Mouse (Mus musculus) spleen, postnatal 10 days (tissue): ENCODE results near the gene Gm6169.
"Not testable (repeated sequence)": the region's sequence is repeated elsewhere in the genome, so short reads cannot be mapped to it uniquely, and the experiment has no call there.

ENCODE experiments used
- DNase-seq, 2 experiments: peaks; one replicate each; pipeline ENCODE4 v3.0.0; 2021 to 2022; ENCODE audit warnings: low spot score in 2 of 2

Gene Gm6169

DNA sequence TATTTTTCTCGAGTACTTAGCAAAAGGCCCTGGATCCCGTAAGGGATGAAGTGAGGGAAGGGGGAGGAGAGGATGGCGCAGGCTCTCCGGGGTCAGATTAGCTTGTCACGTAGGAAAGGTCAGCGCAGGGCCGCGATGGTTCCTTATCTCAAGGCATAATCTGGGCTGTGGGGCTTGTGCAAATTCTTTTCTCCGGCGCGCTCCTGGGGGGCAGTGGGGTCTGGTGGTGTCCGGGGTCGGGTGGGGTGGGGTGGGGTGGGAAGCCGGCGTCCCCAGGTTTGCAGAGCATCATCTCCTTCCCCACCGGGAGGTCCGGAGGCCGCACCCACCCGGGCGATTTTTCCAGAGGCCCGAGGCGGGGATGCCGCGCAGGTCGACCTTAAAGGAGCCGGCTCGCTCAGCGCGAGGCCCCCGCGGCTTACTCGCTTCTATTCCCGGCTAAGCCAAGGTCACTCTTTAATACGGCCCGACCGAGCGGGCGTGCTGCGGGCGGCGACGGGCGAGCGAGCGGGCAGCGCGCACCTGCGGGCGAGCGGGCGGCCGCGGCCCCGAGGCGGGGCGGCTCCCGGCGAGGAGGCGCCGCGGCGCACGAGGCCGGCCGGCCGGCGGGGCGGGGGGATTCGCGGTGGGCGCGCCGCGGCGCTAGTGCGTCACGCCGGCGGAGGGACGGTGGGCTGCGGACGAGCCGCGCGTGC, 28.0 kb downstream of the Gm6169 start:
- no peak for DNase-seq

DNA sequence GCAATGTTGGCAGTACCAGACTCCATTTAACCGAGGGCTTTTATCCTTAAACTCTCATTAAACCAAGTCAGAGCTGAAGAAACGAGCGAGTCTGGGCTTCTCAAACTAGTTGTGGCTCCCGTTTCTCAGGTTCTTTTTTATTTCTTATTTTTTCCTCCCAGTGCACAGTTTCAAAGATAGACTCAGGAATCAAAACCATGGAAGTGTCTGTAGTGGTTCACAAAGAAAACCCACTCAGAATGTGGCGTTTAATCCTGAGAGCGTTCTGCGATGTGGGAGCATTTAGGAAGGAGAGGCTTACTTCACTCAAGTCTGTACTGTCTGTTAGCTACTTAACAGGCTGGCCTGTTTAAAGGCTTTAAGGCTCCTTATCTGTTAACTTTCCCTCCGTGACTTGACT, 30.9 kb downstream of the Gm6169 start:
- DNase-seq: no peak

DNA sequence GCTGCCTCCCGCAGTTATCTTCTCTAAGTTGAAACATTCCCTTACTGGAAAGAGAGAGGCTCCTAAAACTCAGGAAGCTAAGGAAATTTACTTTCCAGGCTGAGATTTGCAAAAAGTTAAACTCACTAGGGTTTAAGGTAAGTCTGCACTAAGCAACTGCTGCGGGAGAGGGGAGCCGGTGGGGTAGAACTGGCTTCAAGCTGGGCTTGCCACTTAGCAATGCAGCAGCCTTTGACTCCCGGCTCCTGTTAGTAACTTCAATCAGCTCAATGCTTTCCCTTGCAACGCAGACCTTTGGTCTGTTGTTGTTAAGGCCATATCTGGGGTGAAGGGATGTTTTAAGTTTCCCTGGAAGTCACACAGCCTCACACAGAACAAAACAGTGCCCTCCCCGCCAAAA, 31.3 kb downstream of the Gm6169 start:
- DNase-seq: no peak

DNA sequence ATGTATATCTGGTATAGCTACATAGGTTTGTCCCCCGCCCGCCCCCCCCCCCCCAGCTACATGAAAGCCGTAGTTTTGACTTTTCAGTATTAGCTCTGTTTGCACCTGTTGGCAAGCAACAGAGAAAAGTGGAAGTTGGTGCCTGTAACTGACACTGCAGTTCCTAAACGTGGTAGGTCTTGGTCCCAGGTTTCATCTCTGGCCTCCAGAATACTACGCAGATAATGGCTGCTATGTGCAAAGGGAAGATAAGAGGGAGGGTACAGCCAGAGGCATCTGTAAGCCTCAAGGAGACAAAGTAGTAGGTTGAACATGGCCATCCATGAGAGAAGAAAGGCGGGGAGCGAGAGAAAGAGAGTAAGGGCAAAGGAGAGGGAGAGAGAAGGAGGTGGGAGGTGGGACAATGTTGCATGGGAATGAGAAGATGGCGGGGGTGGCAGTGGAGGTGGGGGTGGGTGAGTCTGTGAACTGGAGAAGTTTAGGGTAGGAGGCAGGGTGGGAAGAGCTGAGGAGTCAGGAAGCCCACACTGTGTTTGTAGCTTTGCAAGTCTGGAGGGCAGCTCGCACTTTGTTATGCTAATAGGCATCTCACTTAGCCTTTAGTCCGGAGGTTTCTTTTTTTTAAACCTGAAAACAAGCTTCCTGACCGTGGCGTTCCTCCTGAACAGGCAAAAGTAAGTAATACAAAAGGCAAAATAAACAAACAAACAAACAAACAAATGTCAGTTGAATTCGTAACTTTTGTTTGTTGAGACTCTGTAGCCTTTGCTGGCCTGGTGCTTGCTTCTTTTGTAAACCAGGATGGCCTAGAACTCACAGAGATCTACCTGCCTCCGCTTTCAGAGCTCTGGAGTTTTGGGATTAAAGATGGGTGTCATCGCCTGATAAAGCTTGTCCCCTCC, 32.1 kb downstream of the Gm6169 start, which contains the start of gene Fam169a:
Fam169a (plus strand) TSS at position 638 of the 902 bp plus-strand sequence.
- no peak for DNase-seq

DNA sequence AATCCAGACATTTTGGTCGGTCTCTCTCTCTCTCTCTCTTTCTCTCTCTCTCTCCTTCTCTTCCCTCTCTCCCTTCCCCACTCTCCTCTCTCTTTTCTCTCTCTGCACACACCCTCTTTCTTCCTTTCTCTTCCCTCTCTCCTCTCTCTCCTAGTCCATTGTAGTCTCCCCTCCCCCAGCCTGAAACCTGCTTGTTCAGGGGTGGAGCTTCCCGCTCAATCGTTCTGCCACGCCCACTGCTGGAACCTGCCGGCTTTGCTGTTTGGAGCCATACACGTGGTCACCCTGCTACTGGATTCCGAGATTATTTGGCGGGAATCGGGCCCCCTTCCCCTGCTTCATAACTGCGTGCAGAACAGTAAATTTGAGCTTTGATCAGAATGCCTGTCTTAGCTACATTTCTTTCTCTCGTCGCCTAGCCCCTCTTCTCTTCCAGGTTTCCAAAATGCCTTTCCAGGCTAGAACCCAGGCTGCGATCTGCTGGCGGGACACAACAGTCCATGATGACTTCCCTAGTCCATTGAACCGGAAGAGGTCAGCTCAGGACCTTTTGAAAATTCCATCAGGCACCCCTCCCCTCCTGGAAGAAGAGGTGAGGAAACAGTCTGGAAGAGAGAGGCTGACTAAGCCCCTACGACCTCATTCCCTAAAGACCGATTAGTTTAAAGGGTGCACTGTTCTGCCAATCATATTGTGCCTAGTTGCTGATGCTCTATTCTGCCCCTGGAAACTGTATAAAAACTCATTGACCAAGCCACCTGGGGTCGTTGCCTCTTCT, 34.0 kb downstream of the Gm6169 start:
- not testable (repeated sequence) for DNase-seq

DNA sequence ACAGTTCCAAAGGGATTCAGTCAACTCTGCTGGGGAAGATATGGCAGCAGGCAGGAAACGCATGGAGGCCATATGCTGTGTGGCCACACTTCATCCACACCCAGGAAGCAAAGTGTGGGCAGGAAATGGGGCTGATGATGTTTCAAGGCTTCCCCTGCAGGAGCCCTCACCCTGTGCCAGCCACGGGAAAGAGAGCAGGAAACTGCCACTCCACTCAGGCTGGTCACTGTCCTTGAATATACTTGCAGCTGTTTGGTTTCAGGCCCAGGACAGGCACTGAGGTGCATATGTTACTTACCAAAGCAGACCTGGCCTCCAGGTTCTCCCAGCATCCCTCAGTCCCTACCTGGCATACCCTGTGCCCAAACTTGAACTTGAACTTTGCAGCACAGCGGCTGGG, 34.6 kb downstream of the Gm6169 start:
- DNase-seq: no peak

DNA sequence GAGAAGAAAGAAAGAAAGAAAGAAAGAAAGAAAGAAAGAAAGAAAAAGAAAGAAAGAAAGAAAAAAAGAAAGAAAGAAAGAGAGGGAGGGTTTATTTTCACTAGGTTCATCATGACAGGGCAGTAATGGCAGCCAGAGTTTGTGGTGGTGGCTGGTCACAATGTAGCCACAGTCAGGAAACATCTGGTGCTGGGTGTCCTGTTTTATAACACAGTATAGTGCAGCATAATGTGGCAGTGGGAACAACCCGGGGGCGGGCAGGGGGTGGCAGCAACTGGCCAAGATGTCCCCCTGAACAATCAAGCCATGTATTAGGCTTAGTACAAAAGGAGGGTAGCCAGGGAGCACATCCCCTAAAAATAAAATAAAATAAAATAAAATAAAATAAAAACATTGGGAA, 35.6 kb downstream of the Gm6169 start:
- DNase-seq: no peak

DNA sequence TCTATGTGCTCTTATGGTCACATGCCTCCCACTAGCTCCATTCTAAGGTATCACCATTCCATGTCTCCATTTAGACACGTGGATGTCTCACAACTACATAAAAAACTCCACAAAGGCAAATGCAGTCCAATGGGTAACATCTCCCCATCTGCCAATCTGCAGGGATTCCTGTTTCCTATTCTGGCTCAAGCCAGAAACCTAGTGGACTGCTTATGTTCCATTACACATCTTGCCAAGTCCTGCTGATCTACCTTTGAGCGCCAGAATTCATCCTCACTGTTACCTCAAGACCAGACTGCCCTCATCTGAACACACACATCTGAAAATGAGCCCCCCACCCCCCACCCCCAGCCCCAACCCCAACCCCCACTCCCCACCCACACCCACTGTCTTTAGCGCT, 36.9 kb downstream of the Gm6169 start:
- no peak for DNase-seq

DNA sequence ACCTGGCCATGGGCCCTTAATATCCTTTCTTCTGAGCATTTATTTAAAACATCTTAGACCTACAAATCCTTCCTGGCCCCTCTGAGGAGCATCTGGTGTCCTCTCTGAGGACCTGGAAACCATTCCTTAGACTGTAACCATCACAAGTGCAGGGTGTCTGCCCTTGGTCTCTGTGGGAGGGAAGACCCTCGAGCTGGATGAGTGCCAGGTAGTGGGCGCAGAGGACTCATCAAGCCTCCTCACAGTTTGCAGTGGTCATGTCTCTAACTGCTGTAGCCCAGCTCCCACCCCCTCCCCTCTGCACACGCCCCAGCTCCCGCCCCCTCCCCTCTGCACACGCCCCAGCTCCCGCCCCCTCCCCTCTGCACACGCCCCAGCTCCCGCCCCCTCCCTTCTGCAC, 38.7 kb downstream of the Gm6169 start:
- no peak for DNase-seq

DNA sequence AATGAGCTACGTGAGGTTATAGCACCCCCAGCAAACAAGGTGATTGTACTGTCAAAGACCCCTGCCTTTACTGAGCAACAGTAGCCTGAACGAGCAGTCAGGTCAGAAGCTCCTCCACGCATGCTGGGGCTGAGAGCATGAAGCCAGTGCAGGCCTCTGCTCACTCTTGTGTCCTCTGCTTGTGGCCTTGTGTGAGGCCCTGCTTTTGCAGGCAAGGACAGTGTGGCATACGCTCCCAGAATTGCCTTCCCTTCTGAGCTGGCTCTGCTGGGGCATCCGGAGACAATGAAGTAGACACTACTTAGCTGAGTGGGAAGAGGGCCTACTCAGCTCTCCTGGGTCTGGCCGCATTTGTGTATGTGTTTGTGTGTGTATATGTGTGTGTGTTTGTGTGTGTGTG, 39.3 kb downstream of the Gm6169 start:
- DNase-seq: no peak

DNA sequence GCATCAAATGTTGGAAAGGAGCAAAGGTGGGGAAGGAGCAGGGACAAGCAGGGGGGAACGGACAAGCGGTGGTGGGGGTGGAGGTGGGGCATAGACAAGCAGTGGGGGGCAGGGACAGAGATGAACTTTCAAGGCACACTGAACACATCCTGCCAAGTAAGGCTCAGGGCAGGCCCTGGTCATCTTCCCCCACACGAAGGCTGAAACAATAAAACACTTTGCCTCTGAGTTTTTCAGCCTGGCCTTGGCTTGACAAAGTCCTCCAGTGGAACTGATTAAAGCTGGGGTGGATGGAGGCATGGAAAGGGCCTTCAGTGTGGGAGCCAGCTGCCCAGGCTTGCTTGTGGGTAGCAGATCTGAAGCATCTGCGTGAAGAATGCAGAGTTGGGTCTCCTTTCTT, 41.2 kb downstream of the Gm6169 start:
- DNase-seq: no peak

DNA sequence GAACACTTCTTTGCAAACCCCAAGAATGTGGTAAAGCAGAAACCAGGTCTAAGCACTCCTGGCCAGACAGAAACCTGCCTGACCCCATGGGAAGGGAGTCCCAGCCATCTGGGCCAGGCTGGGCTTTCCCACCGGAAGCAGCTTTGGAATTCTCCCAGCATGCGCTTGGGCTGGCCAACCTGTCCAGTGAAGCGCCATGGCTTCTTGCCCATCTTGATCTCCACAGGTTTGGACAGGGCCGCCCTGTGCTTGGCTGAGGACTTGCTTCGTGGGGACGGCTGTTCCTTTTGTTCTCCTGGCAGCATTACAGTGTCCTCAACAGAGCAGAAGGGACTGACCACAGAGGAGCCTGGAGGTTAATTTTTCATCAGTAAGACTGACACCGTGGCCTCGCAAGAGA, 45.2 kb downstream of the Gm6169 start:
- no peak for DNase-seq

DNA sequence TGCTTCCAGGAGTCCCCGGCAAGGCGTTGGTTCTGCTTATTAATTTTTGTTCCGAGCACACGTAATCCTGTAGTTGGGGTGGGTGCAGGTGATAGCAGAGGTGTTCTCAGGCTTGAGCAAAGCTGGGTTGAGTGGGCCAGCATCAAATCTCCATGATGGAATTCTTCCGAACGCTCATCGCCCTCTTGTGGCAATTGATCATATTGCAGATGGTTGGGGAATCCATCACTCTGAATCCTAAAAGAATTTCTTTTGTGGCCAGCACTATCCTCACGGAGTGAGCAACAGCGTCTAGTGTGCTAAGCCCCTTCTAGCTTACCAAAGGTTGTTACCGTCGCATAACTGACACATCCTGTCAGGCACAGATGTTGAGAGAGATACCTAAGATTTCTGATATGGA, 46.4 kb downstream of the Gm6169 start:
- DNase-seq: peak in 1 of 2 experiments; percentile 62

DNA sequence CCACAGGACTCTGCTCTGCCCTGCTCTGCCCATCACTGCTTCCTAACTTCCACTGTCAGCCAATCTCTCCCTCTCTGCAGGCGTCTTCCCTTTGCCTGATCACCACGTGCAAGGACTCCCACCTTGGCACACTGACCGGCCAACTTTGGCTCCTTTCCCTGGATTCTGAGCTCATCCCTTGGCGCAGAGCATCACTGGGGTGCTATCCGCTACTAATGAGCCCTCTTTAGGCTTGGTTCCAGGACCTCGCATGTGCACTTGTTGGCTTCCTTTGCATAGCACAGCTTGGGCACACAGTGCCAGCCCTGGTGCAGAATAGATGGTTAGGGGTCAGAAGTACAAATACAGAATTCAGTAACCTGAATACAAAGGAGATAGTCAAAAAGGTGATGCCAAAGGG, 47.9 kb downstream of the Gm6169 start:
- DNase-seq: no peak
